Mouse (Mus musculus) embryonic facial prominence, embryonic 13.5 days (tissue): ENCODE results near the gene Bola3. TPM values are rescaled to one million over a fixed set of nuclear protein-coding genes. Genes with fewer than 3 reads are reported as not detected.
"Not testable (repeated sequence)": the region's sequence is repeated elsewhere in the genome, so short reads cannot be mapped to it uniquely, and the experiment has no call there.

Experiments
- ATAC-seq: fragments of 200-750 bp; cut with Nextera tagmentation; 2 replicates; pipeline ENCODE4 v1.8.0; 2017; ENCODE audit warnings: low read depth; ENCODE audit not compliant: insufficient number of reproducible peaks, insufficient read depth, low FRiP score, low TSS enrichment
- H3K27ac ChIP-seq: fragments of 300-500 bp; sonication (generic); 2 replicates; pipeline ENCODE4 v1.5.1; 2015; ENCODE audit warnings: moderate library complexity, mild to moderate bottlenecking, inconsistent platforms
- H3K27me3 ChIP-seq: fragments of 300-500 bp; sonication (generic); 2 replicates; pipeline ENCODE4 v1.6.1; 2015; ENCODE audit warnings: mild to moderate bottlenecking, inconsistent platforms
- H3K36me3 ChIP-seq: fragments of 300-500 bp; sonication (generic); 2 replicates; pipeline ENCODE4 v1.6.1; 2015; ENCODE audit warnings: mild to moderate bottlenecking, inconsistent platforms
- H3K4me1 ChIP-seq: fragments of 300-500 bp; sonication (generic); 2 replicates; pipeline ENCODE4 v1.6.1; 2015; ENCODE audit warnings: inconsistent platforms
- H3K4me2 ChIP-seq: fragments of 300-500 bp; sonication (generic); 2 replicates; pipeline ENCODE4 v1.6.1; 2015; ENCODE audit warnings: moderate library complexity, mild to moderate bottlenecking, inconsistent platforms
- H3K4me3 ChIP-seq: fragments of 300-500 bp; sonication (generic); 2 replicates; pipeline ENCODE4 v1.5.1; 2015; ENCODE audit warnings: mild to moderate bottlenecking, inconsistent platforms
- H3K9ac ChIP-seq: fragments of 300-500 bp; sonication (generic); 2 replicates; pipeline ENCODE4 v1.6.1; 2015; ENCODE audit warnings: mild to moderate bottlenecking, inconsistent platforms
- H3K9me3 ChIP-seq: fragments of 300-500 bp; sonication (generic); 2 replicates; pipeline ENCODE4 v1.6.1; 2016; ENCODE audit warnings: inconsistent platforms
- WGBS: fragments of 180-500 bp; shearing (Covaris S2); methylation state at CpG from one replicate; pipeline ENCODE4 v1.1.7; 2015; ENCODE audit warnings: mixed read lengths; 5-methylcytosine and 5-hydroxymethylcytosine counted together
- polyA plus RNA-seq: library from polyadenylated mRNA; unstranded; fragments of >200 nt; fragmentation: Nextera tagmentation; extraction: Ambion mirVana; gene quantifications from 2 replicates; pipeline ENCODE4 v1.2.1, GENCODE M21; 2015

Gene Bola3
- polyA plus RNA-seq, 1 experiment from 2014 or later: 115 TPM

- no peak overlapping the region for H3K4me3 ChIP-seq
- H3K9ac ChIP-seq: no peak overlapping the region
- H3K4me1 ChIP-seq: peaks cover 12% of the 10 kb centered on the region
- H3K9me3 ChIP-seq: no peaks in the 10 kb centered on the region
- no peak for ATAC-seq
- H3K27ac ChIP-seq: no peak overlapping the region
- WGBS: 58% methylated on average over 2 of the region's 2 CpGs
- H3K36me3 ChIP-seq: no peaks in the 10 kb centered on the region
- no peak overlapping the region for H3K4me2 ChIP-seq
- H3K27me3 ChIP-seq: no peaks in the 10 kb centered on the region
These were observed 26.2 kb upstream of the Bola3 start for GRCm38 (mm10) chr6:83322794-83323193.

GRCm38 (mm10) chr6:83323652-83324419 lies 25.1 kb upstream of the Bola3 start:
- Histone ChIP-seq H3K27ac (no peak overlapping the region), H3K4me3 (no peak overlapping the region), H3K36me3 (peaks cover 2% of the 10 kb centered on the region; the same call in 1 of the 2 replicates), H3K9ac (0 out of 2 replicates have a peak overlapping the region, but pooled peaks have one; percentile 11), H3K27me3 (no peaks in the 10 kb centered on the region), H3K4me2 (no peak overlapping the region), H3K9me3 (no peaks in the 10 kb centered on the region), H3K4me1 (peaks cover 13% of the 10 kb centered on the region)
- WGBS: 64% methylated on average over 8 of the region's 8 CpGs
- ATAC-seq: no peak

- peak within 1 kb of the TSS; percentile 87 for H3K9ac ChIP-seq
- H3K4me1 ChIP-seq: peaks cover 13% of the 10 kb centered on the region
- WGBS: 1% methylated on average over 63 of the region's 65 CpGs
- no peaks in the 10 kb centered on the region for H3K27me3 ChIP-seq
- no peaks in the 10 kb centered on the region for H3K9me3 ChIP-seq
- H3K36me3 ChIP-seq: peaks cover 16% of the 10 kb centered on the region
- H3K27ac ChIP-seq: peak within 1 kb of the TSS; percentile 95
- peak within 1 kb of the TSS; percentile 68 for H3K4me3 ChIP-seq
- peak; percentile 96 for ATAC-seq
- peak within 1 kb of the TSS; percentile 74 for H3K4me2 ChIP-seq
These were observed 23.2 kb upstream of the Bola3 start, which contains the start of the genes Mthfd2 and Mob1a for GRCm38 (mm10) chr6:83325525-83326393. TSS of gene Mthfd2 (minus strand) at chr6:83325908. TSS of gene Mob1a (plus strand) at chr6:83326016.

- whole genome bisulfite sequencing: 8% methylated on average over 6 of the region's 6 CpGs
These were observed 22.6 kb upstream of the Bola3 start for GRCm38 (mm10) chr6:83326394-83326736.

GRCm38 (mm10) chr6:83326761-83327160 lies 22.2 kb upstream of the Bola3 start:
- H3K27me3 ChIP-seq: no peaks in the 10 kb centered on the region
- H3K36me3 ChIP-seq: peaks cover 26% of the 10 kb centered on the region
- peak overlapping the region; percentile 87 for H3K9ac ChIP-seq
- 56% methylated on average over 6 of the region's 6 CpGs for WGBS
- no peak overlapping the region for H3K27ac ChIP-seq
- no peaks in the 10 kb centered on the region for H3K9me3 ChIP-seq
- H3K4me3 ChIP-seq: peak overlapping the region; percentile 68
- peaks cover 13% of the 10 kb centered on the region for H3K4me1 ChIP-seq
- H3K4me2 ChIP-seq: peak overlapping the region; percentile 74
- ATAC-seq: no peak

More at GRCm38 (mm10) chr6:83326394-83326736, 22.6 kb upstream of the Bola3 start:
- Histone ChIP-seq H3K36me3 (peaks cover 22% of the 10 kb centered on the region), H3K9ac (peak overlapping the region; percentile 87), H3K27me3 (no peaks in the 10 kb centered on the region), H3K27ac (peak overlapping the region; percentile 95), H3K9me3 (no peaks in the 10 kb centered on the region), H3K4me2 (peak overlapping the region; percentile 74), H3K4me1 (peaks cover 13% of the 10 kb centered on the region), H3K4me3 (peak overlapping the region; percentile 68)
- ATAC-seq: no peak

- no peak overlapping the region for H3K4me3 ChIP-seq
- no peak overlapping the region for H3K27ac ChIP-seq
- no peak overlapping the region for H3K9ac ChIP-seq
- ATAC-seq: no peak
- WGBS: 88% methylated on average over 3 of the region's 3 CpGs
- H3K9me3 ChIP-seq: no peaks in the 10 kb centered on the region
- peaks cover 13% of the 10 kb centered on the region for H3K4me1 ChIP-seq
- H3K27me3 ChIP-seq: no peaks in the 10 kb centered on the region
- no peak overlapping the region for H3K4me2 ChIP-seq
- peaks cover 34% of the 10 kb centered on the region for H3K36me3 ChIP-seq
These were observed 21.3 kb upstream of the Bola3 start for GRCm38 (mm10) chr6:83327591-83328190.

GRCm38 (mm10) chr6:83341387-83341786 lies 7.6 kb upstream of the Bola3 start:
- H3K9me3 ChIP-seq: no peaks in the 10 kb centered on the region
- 75% methylated on average over 3 of the region's 3 CpGs for WGBS
- no peak overlapping the region for H3K4me3 ChIP-seq
- no peak for ATAC-seq
- H3K27ac ChIP-seq: no peak overlapping the region
- H3K36me3 ChIP-seq: peaks cover 58% of the 10 kb centered on the region
- no peak overlapping the region for H3K4me2 ChIP-seq
- H3K27me3 ChIP-seq: no peaks in the 10 kb centered on the region
- no peak overlapping the region for H3K9ac ChIP-seq
- no peaks in the 10 kb centered on the region for H3K4me1 ChIP-seq

GRCm38 (mm10) chr6:83342957-83343356 lies 6.0 kb upstream of the Bola3 start:
- no peak for ATAC-seq
- Histone ChIP-seq H3K9ac (no peak overlapping the region), H3K27ac (no peak overlapping the region), H3K4me3 (no peak overlapping the region), H3K36me3 (peaks cover 48% of the 10 kb centered on the region), H3K9me3 (no peaks in the 10 kb centered on the region), H3K4me1 (no peaks in the 10 kb centered on the region), H3K4me2 (no peak overlapping the region), H3K27me3 (no peaks in the 10 kb centered on the region)
- 90% methylated on average over 2 of the region's 2 CpGs for WGBS

GRCm38 (mm10) chr6:83345285-83345684 lies 3.7 kb upstream of the Bola3 start:
- H3K4me3 ChIP-seq, H3K27ac ChIP-seq, H3K9ac ChIP-seq, H3K27me3 ChIP-seq, H3K9me3 ChIP-seq, H3K4me2 ChIP-seq, ATAC-seq: not testable (repeated sequence)
- Histone ChIP-seq H3K4me1 (peaks cover 10% of the 10 kb centered on the region), H3K36me3 (peaks cover 28% of the 10 kb centered on the region)
- 90% methylated on average over 8 of the region's 8 CpGs for WGBS

GRCm38 (mm10) chr6:83347916-83348315 lies 1.0 kb upstream of the Bola3 start:
- Histone ChIP-seq H3K36me3 (peaks cover 14% of the 10 kb centered on the region), H3K4me1 (peaks cover 18% of the 10 kb centered on the region), H3K4me3 (no peak overlapping the region), H3K27me3 (no peaks in the 10 kb centered on the region), H3K27ac (no peak overlapping the region), H3K9ac (no peak overlapping the region), H3K4me2 (no peak overlapping the region), H3K9me3 (no peaks in the 10 kb centered on the region)
- ATAC-seq: no peak
- WGBS: 78% methylated on average over 3 of the region's 3 CpGs

- Histone ChIP-seq H3K27me3 (no peaks in the 10 kb centered on the region), H3K4me2 (peak overlapping the region; percentile 85), H3K27ac (0 out of 2 replicates have a peak overlapping the region, but pooled peaks have one; percentile 22), H3K9me3 (no peaks in the 10 kb centered on the region), H3K9ac (peak overlapping the region; percentile 93), H3K4me3 (peak overlapping the region; percentile 88), H3K36me3 (peaks cover 26% of the 10 kb centered on the region), H3K4me1 (peaks cover 18% of the 10 kb centered on the region)
- under 1% methylated on average over 52 of the region's 53 CpGs for WGBS
- peak; percentile 83 for ATAC-seq
These were observed 469 bp downstream of the Bola3 start for GRCm38 (mm10) chr6:83349274-83349958.
